Mouse (Mus musculus) CH12.LX (cell line): ENCODE results near the gene Tulp4.

Experiments
- BHLHE40 ChIP-seq: IDR thresholded peaks from 2 replicates; pipeline ENCODE4 v1.6.1; 2011; ENCODE audit warnings: mild to moderate bottlenecking, low read depth, low read length, improper control_type of control experiment
- CHD1 ChIP-seq: IDR thresholded peaks from 2 replicates; pipeline ENCODE4 v1.6.1; 2012; ENCODE audit warnings: low read depth, low read length, improper control_type of control experiment, inconsistent platforms
- CTCF ChIP-seq, 2 experiments: IDR thresholded peaks in 1 of 2; conservative IDR thresholded peaks in 1 of 2; 2 replicates each; pipeline ENCODE4 v1.5.1; 2011 to 2012; ENCODE audit warnings: low read depth in 2 of 2, low read length in 2 of 2, improper control_type of control experiment in 1 of 2, inconsistent platforms in 1 of 2, mild to moderate bottlenecking in 1 of 2, moderate library complexity in 1 of 2
- EP300 ChIP-seq: IDR thresholded peaks from 2 replicates; pipeline ENCODE4 v1.6.1; 2011; ENCODE audit warnings: low read length, improper control_type of control experiment
- ETS1 ChIP-seq: conservative IDR thresholded peaks from 2 replicates; pipeline ENCODE4 v1.6.1; 2012; ENCODE audit warnings: low read depth, mild to moderate bottlenecking, inconsistent platforms, low read length, improper control_type of control experiment, moderate library complexity
- HCFC1 ChIP-seq: IDR thresholded peaks from 2 replicates; pipeline ENCODE4 v1.6.1; 2012; ENCODE audit warnings: low read depth, mild to moderate bottlenecking, inconsistent platforms, low read length, improper control_type of control experiment
- MAFK ChIP-seq: IDR thresholded peaks from 2 replicates; pipeline ENCODE4 v1.6.1; 2011; ENCODE audit warnings: low read length, improper control_type of control experiment; ENCODE audit not compliant: insufficient replicate concordance
- MAX ChIP-seq: IDR thresholded peaks from 2 replicates; pipeline ENCODE4 v1.6.1; 2011; ENCODE audit warnings: low read length, improper control_type of control experiment
- MAZ ChIP-seq: IDR thresholded peaks from 2 replicates; pipeline ENCODE4 v1.6.1; 2012; ENCODE audit warnings: low read depth, mild to moderate bottlenecking, inconsistent platforms, low read length, improper control_type of control experiment, moderate library complexity
- POLR2A ChIP-seq: IDR thresholded peaks from 2 replicates; pipeline ENCODE4 v1.6.1; 2011; ENCODE audit warnings: low read depth, mild to moderate bottlenecking, improper control_type of control experiment, low read length
- POLR2AphosphoS2 ChIP-seq: IDR thresholded peaks from 2 replicates; pipeline ENCODE4 v1.6.1; 2011; ENCODE audit warnings: low read depth, low read length, improper control_type of control experiment
- UBTF ChIP-seq: IDR thresholded peaks from 2 replicates; pipeline ENCODE4 v1.6.1; 2012; ENCODE audit warnings: low read depth, mild to moderate bottlenecking, inconsistent platforms, low read length, improper control_type of control experiment, moderate library complexity
- ZC3H11A ChIP-seq: IDR thresholded peaks from 2 replicates; pipeline ENCODE4 v1.6.1; 2012; ENCODE audit warnings: low read depth, mild to moderate bottlenecking, inconsistent platforms, low read length, improper control_type of control experiment
- ZMIZ1 ChIP-seq: IDR thresholded peaks from 2 replicates; pipeline ENCODE4 v1.6.1; 2012; ENCODE audit warnings: low read depth, mild to moderate bottlenecking, inconsistent platforms, low read length, improper control_type of control experiment

GRCm38 (mm10) chr17:6083323-6083890 is 22.8 kb upstream of the Tulp4 start:
- no peak for TF ChIP-seq CTCF (conservative IDR thresholded peaks at IDR 0.05 in 1 of 2, IDR thresholded peaks at IDR 0.05 in 1 of 2; ENCODE audit: low read depth in 2 of 2, low read length in 2 of 2)
- TF ChIP-seq UBTF = no peak
- TF ChIP-seq ZMIZ1 = no peak
- no peak for TF ChIP-seq ZC3H11A
- no peak for TF ChIP-seq MAZ
- no peak for TF ChIP-seq HCFC1
- TF ChIP-seq POLR2AphosphoS2 = no peak
- no peak for TF ChIP-seq CHD1
- TF ChIP-seq MAX = no peak
- no peak for TF ChIP-seq EP300
- TF ChIP-seq MAFK = no peak
- no peak for TF ChIP-seq ETS1
- TF ChIP-seq POLR2A = no peak
- no peak for TF ChIP-seq BHLHE40
